Mouse (Mus musculus) G1E (cell line): ENCODE data around the gene Tekt4. TPM values are rescaled to one million over a fixed set of nuclear protein-coding genes. Genes with fewer than 3 reads are reported as not detected.

Experiments
- ATAC-seq: 2 replicates; pipeline ENCODE4 v1.8.0; 2016; ENCODE audit warnings: mild to moderate bottlenecking; ENCODE audit not compliant: insufficient number of reproducible peaks, poor library complexity, low FRiP score, severe bottlenecking; ENCODE audit errors: extremely low read depth
- DNase-seq: peaks from one replicate; pipeline ENCODE4 v3.0.0; 2012; ENCODE audit warnings: low spot score
- H3K27me3 ChIP-seq: 2 replicates; pipeline ENCODE4 v1.6.1; 2012; ENCODE audit warnings: mild to moderate bottlenecking, low read length, inconsistent platforms; ENCODE audit not compliant: insufficient read depth
- H3K36me3 ChIP-seq: replicated peaks from 2 replicates; pipeline ENCODE3; 2012; ENCODE audit warnings: mild to moderate bottlenecking, inconsistent platforms
- H3K4me1 ChIP-seq: 2 replicates; pipeline ENCODE4 v1.6.1; 2012; ENCODE audit warnings: low read depth, low read length, inconsistent platforms, mixed read lengths; ENCODE audit not compliant: insufficient read depth
- H3K4me3 ChIP-seq: 2 replicates; pipeline ENCODE4 v1.5.1; 2012; ENCODE audit warnings: low read depth, mild to moderate bottlenecking, inconsistent platforms, low read length, moderate library complexity, mixed read lengths
- H3K9me3 ChIP-seq: replicated peaks from 2 replicates; pipeline ENCODE4 v1.6.1; 2012; ENCODE audit warnings: inconsistent platforms
- CTCF ChIP-seq: IDR thresholded peaks from 2 replicates; pipeline ENCODE4 v1.5.1; 2012; ENCODE audit warnings: low read depth, low read length, inconsistent platforms, mixed read lengths
- GATA1 ChIP-seq: IDR thresholded peaks from 2 replicates; pipeline ENCODE4 v1.6.1; 2012; ENCODE audit warnings: borderline replicate concordance, low read length, inconsistent platforms, mixed read lengths
- GATA2 ChIP-seq: IDR thresholded peaks from 2 replicates; pipeline ENCODE4 v1.6.1; 2012; ENCODE audit warnings: low read depth, low read length, inconsistent platforms, borderline replicate concordance
- POLR2AphosphoS5 ChIP-seq: IDR thresholded peaks from 2 replicates; pipeline ENCODE4 v1.6.1; 2012; ENCODE audit warnings: low read depth, low read length, inconsistent platforms; ENCODE audit not compliant: insufficient replicate concordance
- TAL1 ChIP-seq: conservative IDR thresholded peaks from 2 replicates; pipeline ENCODE4 v1.6.1; 2012; ENCODE audit warnings: low read depth, low read length, inconsistent platforms, mixed read lengths
- polyA plus RNA-seq: library from polyadenylated mRNA; stranded (reverse); fragments of >175 nt; gene quantifications from 2 replicates; pipeline ENCODE4 v1.2.3, GENCODE M21; 2012
- total RNA-seq, 2 experiments: library from RNA; stranded (forward) in 1 of 2; stranded (reverse) in 1 of 2; fragments of 200-1000 nt in 1 of 2; fragments of >200 nt in 1 of 2; fragmentation: Nextera tagmentation in 1 of 2; gene quantifications; 2 replicates each; pipeline ENCODE4 v1.2.3; 2014 to 2017

The Tekt4 gene
- total and polyA plus RNA-seq, 3 experiments = not detected

DNA sequence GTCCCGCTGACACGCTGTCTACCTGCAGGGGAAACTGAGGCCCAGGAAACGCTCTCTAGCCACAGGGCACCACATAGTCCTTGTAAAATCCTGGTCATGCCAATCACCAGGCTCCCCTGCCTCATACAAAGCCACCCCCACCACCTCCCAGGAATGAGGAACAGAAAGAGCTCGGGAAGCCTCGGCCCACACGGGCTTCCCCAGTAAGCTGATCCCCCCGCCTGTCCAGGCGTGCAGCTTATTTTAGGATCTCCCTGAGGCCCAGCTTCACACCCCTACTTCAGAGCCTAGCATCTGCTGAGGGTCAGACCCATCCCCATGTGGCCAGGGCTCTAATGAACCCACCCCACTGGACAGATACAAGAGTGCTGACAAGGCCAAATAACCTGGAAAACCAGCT is 23.9 kb upstream of the Tekt4 start:
- peaks cover 16% of the 10 kb centered on the region for H3K9me3 ChIP-seq
- TF ChIP-seq GATA1 = no peak
- TF ChIP-seq CTCF = no peak
- TF ChIP-seq POLR2AphosphoS5 = no peak
- TF ChIP-seq GATA2 = no peak
- TF ChIP-seq TAL1 = no peak
- H3K4me1 ChIP-seq = no peaks in the 10 kb centered on the region
- H3K27me3 ChIP-seq = peaks cover 9% of the 10 kb centered on the region; the same call in 1 of the 2 replicates
- no peaks in the 10 kb centered on the region for H3K36me3 ChIP-seq
- no peak overlapping the region for H3K4me3 ChIP-seq
- ATAC-seq = no peak
- no peak for DNase-seq

DNA sequence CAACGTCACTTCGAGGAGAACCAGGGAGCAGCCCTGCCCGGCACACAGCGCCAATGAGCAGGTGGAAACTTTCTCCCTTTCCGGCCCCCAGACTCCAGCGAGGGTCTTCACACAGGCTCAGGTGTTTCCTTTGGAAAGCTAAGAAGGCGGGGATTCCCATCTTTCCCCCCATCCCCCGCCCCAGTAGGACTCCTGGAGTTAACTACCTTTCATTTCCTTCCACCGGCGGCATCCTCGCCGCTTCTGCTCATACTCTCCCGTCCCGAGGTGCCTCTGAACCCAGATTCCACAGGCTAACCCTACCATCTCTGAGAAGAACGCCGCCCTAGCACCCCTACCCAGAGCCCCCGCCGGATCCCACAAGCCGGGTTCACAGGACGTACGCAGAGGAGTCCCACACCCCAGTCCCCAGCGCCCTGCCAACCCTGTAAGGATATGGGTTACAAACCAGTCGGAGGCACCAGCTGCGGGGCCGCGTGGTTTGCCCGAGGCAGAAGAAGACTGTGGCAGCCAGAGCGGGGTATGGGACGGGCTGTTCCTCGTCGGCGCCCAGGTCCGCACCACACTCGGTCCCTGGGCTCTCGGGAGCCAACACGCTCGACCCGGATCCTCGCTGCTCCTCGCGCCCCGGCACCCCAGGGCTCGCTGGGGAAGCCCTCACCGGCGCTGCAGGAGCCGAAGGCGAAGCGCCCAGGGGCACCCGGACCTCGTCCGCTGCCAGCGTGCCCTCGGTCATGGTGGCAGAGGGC is 21.8 kb upstream of the Tekt4 start:
- Histone ChIP-seq H3K9me3 (peaks cover 16% of the 10 kb centered on the region), H3K36me3 (no peaks in the 10 kb centered on the region), H3K27me3 (peaks cover 12% of the 10 kb centered on the region), H3K4me3 (no peak overlapping the region), H3K4me1 (no peaks in the 10 kb centered on the region)
- ATAC-seq (no peak), DNase-seq (no peak)
- TF ChIP-seq GATA2 (no peak), TAL1 (no peak)

DNA sequence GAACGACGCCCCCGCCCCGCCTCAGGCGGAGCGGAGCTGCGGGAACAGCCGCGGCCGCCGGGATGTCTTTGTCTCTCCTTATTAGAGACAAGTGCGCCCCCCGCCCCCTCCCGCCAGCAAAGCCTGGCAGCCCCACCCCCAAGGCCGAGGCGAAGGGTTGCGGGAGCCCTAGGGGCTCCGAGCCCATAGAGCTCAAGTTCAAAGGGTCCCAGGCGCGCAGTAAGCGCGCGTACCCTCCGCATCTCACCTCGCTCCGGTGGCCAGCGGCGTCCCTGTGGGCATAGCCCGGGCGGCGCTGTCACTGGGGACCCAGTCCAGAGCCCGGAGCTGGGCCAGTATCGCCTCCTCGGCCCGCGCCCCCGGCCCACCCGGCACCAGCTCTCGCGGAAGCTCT is 21.2 kb upstream of the Tekt4 start:
- Histone ChIP-seq H3K36me3 (no peaks in the 10 kb centered on the region), H3K4me3 (no peak overlapping the region), H3K4me1 (no peaks in the 10 kb centered on the region), H3K27me3 (peaks cover 12% of the 10 kb centered on the region), H3K9me3 (peaks cover 16% of the 10 kb centered on the region)
- no peak for ATAC-seq
- DNase-seq = no peak
- TF ChIP-seq GATA2 = no peak

DNA sequence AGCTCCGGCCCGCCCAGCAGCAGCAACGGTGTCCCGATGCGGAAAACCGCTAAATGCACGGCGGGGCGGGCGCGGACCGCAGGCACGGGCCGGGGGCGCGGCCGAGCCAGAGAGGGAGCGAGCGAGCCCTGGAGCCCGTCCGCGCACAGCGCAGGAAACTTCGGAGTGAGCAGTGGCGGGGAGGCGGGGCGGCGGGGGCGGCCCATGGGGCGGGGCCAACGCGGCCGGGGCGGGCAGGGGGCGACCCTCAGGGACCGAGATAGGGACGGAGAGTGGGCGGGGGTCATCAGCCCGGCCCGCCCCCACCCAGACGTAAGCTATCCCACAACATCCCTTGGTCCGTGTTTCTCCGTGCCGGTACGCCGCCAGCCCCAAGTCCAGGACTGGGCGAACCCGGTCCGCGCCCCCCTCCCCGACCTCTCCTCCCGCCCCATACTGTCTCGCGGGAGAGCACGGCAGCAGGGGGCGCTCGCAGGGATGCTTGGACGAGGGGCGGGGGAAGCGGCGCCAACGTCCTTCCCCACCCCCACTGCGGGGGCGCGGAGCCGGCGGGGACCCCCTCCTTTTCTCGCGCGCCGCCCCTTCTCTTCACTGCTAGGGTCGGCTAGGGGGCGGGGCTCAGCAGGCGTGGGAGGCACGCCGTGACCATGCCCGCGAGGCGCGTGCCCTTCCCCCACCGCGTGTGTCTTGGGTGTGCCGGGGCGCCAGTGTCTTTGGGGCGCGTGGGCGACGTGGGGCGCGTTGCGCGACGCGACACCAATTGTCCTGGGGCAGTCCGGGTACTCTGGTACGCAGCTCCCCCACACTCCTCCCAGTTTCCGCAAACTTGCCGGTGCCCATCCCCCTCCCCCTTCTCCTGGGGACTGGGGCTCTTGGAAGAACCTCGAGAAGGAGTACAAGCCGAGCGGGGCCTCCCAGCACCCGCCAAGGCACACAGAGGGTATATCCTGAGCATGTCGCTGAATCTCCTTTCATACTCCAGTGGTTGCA is 20.5 kb upstream of the Tekt4 start, which contains the start of gene Cacna1h:
Gene Cacna1h, minus strand, starts transcription at position 167 of the 990 bp plus-strand sequence.
- peaks cover 12% of the 10 kb centered on the region for H3K27me3 ChIP-seq
- no peak within 1 kb of the TSS; the same call in 1 of the 2 replicates for H3K4me3 ChIP-seq
- ATAC-seq (no peak), DNase-seq (no peak)
- H3K9me3 ChIP-seq = peaks cover 16% of the 10 kb centered on the region
- H3K36me3 ChIP-seq = no peaks in the 10 kb centered on the region
- no peaks in the 10 kb centered on the region for H3K4me1 ChIP-seq
- TF ChIP-seq TAL1 = no peak

DNA sequence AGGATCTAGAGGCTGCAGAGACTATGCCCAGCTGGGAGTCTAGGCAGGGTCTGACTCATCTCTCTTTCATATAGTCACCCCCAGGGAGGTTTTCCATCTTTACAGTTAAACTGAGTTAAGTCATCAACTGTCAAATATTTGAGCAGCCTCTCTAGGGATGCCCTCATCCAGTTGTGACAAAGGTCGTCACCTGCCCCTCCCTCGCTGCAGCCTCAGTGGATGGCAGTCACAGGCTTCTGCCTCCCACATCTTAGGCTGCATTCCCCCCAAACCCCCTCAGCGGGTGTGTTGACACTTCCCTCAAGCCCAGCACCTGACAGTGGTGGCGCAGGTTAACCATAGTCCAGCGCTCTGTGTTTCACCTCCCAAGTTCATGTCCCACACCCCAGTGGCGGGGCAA is 13.0 kb upstream of the Tekt4 start:
- TF ChIP-seq GATA2 (no peak), CTCF (no peak), GATA1 (no peak), TAL1 (no peak), POLR2AphosphoS5 (no peak)
- ATAC-seq (no peak), DNase-seq (no peak)
- Histone ChIP-seq H3K9me3 (no peaks in the 10 kb centered on the region), H3K4me3 (no peak overlapping the region), H3K27me3 (peaks cover 29% of the 10 kb centered on the region), H3K4me1 (no peaks in the 10 kb centered on the region), H3K36me3 (no peaks in the 10 kb centered on the region)

DNA sequence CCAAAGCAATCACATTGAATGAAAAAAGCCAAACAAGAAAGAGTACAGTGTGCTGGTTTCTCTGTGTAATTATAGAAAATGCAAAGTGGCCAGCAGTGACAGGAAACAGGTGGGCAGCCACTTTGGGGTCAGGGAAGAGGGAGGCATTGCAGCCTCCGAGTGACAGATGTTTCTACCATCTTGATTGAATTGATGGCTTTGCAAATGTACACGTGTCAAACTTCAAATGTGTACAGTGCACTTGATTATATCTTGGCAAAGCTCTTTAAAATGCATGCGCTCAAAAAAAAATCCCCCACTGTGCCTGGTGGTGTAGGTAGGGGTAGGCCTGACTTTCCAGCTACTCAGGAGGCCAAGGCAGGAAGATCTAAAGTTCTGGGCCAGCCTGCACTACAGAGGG is 11.5 kb upstream of the Tekt4 start:
- DNase-seq (no peak), ATAC-seq (no peak)
- Histone ChIP-seq H3K4me1 (no peaks in the 10 kb centered on the region), H3K9me3 (no peaks in the 10 kb centered on the region), H3K36me3 (no peaks in the 10 kb centered on the region), H3K27me3 (peaks cover 28% of the 10 kb centered on the region), H3K4me3 (no peak overlapping the region)
- TF ChIP-seq POLR2AphosphoS5 (no peak), GATA2 (no peak), TAL1 (no peak), GATA1 (no peak), CTCF (no peak)

DNA sequence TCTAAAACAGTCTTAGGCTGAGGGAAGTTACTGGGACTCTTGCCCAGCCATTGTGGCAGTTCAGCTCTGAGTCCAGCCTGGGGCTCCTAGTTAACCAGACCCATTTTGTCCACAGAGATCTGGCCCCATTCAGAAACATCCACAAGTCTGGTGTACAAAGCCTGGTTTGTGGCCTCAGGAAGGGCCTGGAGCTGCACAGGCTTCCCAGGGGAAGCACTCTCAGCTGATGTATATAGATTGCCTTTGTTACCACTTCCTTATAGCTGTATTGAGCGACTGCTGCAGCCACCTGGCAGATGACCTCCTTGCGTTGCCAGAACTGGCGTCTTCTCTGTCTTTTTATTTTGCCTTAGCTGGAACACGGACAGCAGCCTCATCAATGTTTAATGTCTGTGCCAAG is 9.3 kb upstream of the Tekt4 start:
- peaks cover 28% of the 10 kb centered on the region for H3K27me3 ChIP-seq

More for the DNA sequence above, 9.3 kb upstream of the Tekt4 start:
- Histone ChIP-seq H3K4me1 (no peaks in the 10 kb centered on the region), H3K4me3 (no peak overlapping the region), H3K9me3 (no peaks in the 10 kb centered on the region), H3K36me3 (no peaks in the 10 kb centered on the region)
- TF ChIP-seq GATA2 = no peak
- TF ChIP-seq GATA1 = no peak
- no peak for TF ChIP-seq CTCF
- TF ChIP-seq POLR2AphosphoS5 = no peak
- TF ChIP-seq TAL1 = no peak
- no peak for ATAC-seq
- no peak for DNase-seq
